Mouse (Mus musculus) cerebellum, adult 9-11 months (tissue): Measurements from ENCODE around the gene Map2k6.

ENCODE experiments used
- DNase-seq: peaks from one replicate; pipeline ENCODE4 v3.0.0; 2022

Gene Map2k6

GRCm38 (mm10) chr11:110572548-110572947 lies 173.6 kb downstream of the Map2k6 start:
- DNase-seq: peak; percentile 1
